Comparison of ENCODE assay signal across 8 mouse cellular contexts in genomic region chr3:95650276-95651032, GRCm38 (mm10). TPM values are rescaled to one million over a fixed set of nuclear protein-coding genes. Genes with fewer than 3 reads are reported as not detected.
A peak's percentile ranks its signal among the peaks of the same experiment; 100 is the strongest.
DNase-seq lines count a peak whose midpoint lies in the region; ATAC-seq and TF ChIP-seq lines count a peak whose summit lies in the region.

No protein-coding gene starts in this region.

- WGBS in spleen, adult 2 months, result 34% methylated on average over 6 of the region's 6 CpGs
- 66% methylated on average over 6 of the region's 6 CpGs for WGBS in intestine, embryonic 14.5 days

- H3K36me3 ChIP-seq in spleen, adult 2 months (ENCODE audit: control insufficient read depth, insufficient read depth, low read length), result no peaks in the 10 kb centered on the region
- H3K36me3 ChIP-seq in intestine, embryonic 14.5 days (ENCODE audit: control insufficient read depth, insufficient read depth, low read length), result no peaks in the 10 kb centered on the region
- peaks cover 26% of the 10 kb centered on the region for H3K36me3 ChIP-seq in megakaryocyte, embryonic 14.5 days (replicated peaks; ENCODE audit: low read length)

- H3K4me1 ChIP-seq in spleen, adult 2 months (ENCODE audit: control insufficient read depth, insufficient read depth, insufficient read length), result peaks cover 35% of the 10 kb centered on the region
- no peaks in the 10 kb centered on the region for H3K4me1 ChIP-seq in cortical plate, adult 2 months (ENCODE audit: control insufficient read depth, insufficient read depth, low read length)
- H3K4me1 ChIP-seq in intestine, embryonic 14.5 days (replicated peaks; ENCODE audit: control insufficient read depth, insufficient read depth, low read length), result peaks cover 9% of the 10 kb centered on the region
- H3K4me1 ChIP-seq in megakaryocyte, embryonic 14.5 days, result peaks cover 81% of the 10 kb centered on the region

- no peak for ATAC-seq in intestine, embryonic 14.5 days (replicated peaks; ENCODE audit: low FRiP score, low TSS enrichment, low read depth)

- peak in 1 of 2 experiments; percentile 77 for DNase-seq in spleen, adult 2 months (ENCODE audit: low read depth in 1 of 2, low spot score in 2 of 2)
- DNase-seq in spleen, postnatal 14 days (ENCODE audit: low spot score in 2 of 2), result no peak
- DNase-seq in intestine, embryonic 14.5 days (ENCODE audit: low spot score), result no peak
- DNase-seq in right cerebral cortex, adult 2 months (ENCODE audit: low spot score in 2 of 2), result no peak
- no peak for DNase-seq in c-Kit-positive CD71-positive TER-119-positive erythroid progenitor cells, embryonic 14.5 days (ENCODE audit: low spot score)
- DNase-seq in layer of hippocampus, adult 9-10 months (ENCODE audit: low spot score), result no peak

- no peaks in the 10 kb centered on the region for H3K9me3 ChIP-seq in intestine, embryonic 14.5 days (ENCODE audit: control insufficient read depth, low read length)
- H3K9me3 ChIP-seq in megakaryocyte, embryonic 14.5 days, result no peaks in the 10 kb centered on the region

- no peaks in the 10 kb centered on the region for H3K27me3 ChIP-seq in spleen, adult 2 months (ENCODE audit: control insufficient read depth, insufficient read depth, low read length)
- no peaks in the 10 kb centered on the region for H3K27me3 ChIP-seq in intestine, embryonic 14.5 days (replicated peaks; ENCODE audit: control insufficient read depth, insufficient read depth, low read length)
- H3K27me3 ChIP-seq in megakaryocyte, embryonic 14.5 days (replicated peaks), result no peaks in the 10 kb centered on the region

- no peak for TF ChIP-seq POLR2A in spleen, adult 2 months (IDR thresholded peaks at IDR 0.05; ENCODE audit: low read depth, low read length)
- TF ChIP-seq POLR2A in cortical plate, adult 2 months (IDR thresholded peaks at IDR 0.05; ENCODE audit: extremely low read depth, insufficient read depth, low read length), result no peak

- no peak overlapping the region for H3K9ac ChIP-seq in intestine, embryonic 14.5 days (ENCODE audit: low read length)

- H3K4me2 ChIP-seq in intestine, embryonic 14.5 days (ENCODE audit: low read length), result no peak overlapping the region

- no peak for TF ChIP-seq CTCF in spleen, adult 2 months (IDR thresholded peaks at IDR 0.05; ENCODE audit: extremely low read depth, insufficient read depth, insufficient read length, insufficient replicate concordance)
- TF ChIP-seq CTCF in cortical plate, adult 2 months (IDR thresholded peaks at IDR 0.05; ENCODE audit: extremely low read depth, insufficient read depth, low read length), result no peak

- H3K4me3 ChIP-seq in spleen, adult 2 months (ENCODE audit: extremely low read depth, insufficient read depth, insufficient read length), result no peak overlapping the region
- no peak overlapping the region for H3K4me3 ChIP-seq in cortical plate, adult 2 months (ENCODE audit: insufficient read depth, low read length)
- H3K4me3 ChIP-seq in intestine, embryonic 14.5 days (ENCODE audit: low read depth, low read length), result no peak overlapping the region
- peak overlapping the region; percentile 76 for H3K4me3 ChIP-seq in megakaryocyte, embryonic 14.5 days (replicated peaks)

- H3K27ac ChIP-seq in spleen, adult 2 months (ENCODE audit: insufficient read depth, low read length), result peak overlapping the region; percentile 98
- peak overlapping the region; percentile 72 for H3K27ac ChIP-seq in cortical plate, adult 2 months (ENCODE audit: insufficient read depth, low read length)
- peak overlapping the region; percentile 44 for H3K27ac ChIP-seq in intestine, embryonic 14.5 days (ENCODE audit: low read depth)

RNA-seq across cellular contexts. Expression of gene Mcl1, which starts 8.1 kb away (rescaled TPM):
- polyA plus RNA-seq in spleen, adult 2 months (2012; rRNA removed), result 169 and 276 TPM in 2 replicates
- 37.7 and 39.5 TPM in 2 replicates for polyA plus RNA-seq in cortical plate, adult 2 months (2012; rRNA removed)
- polyA plus RNA-seq in intestine, embryonic 14.5 days (2014; fragmentation: Nextera tagmentation; extraction: Ambion mirVana), result 49.8 and 57.5 TPM in 2 replicates
- polyA plus RNA-seq in megakaryocyte, embryonic 14.5 days (2012; ENCODE audit: insufficient read depth, low replicate concordance), result 222 and 245 TPM in 2 replicates

RNA-seq across cellular contexts. Expression of gene Ensa, which starts 25.7 kb away (rescaled TPM):
- 8.3 and 10.4 TPM in 2 replicates for polyA plus RNA-seq in spleen, adult 2 months (2012; rRNA removed)
- polyA plus RNA-seq in cortical plate, adult 2 months (2012; rRNA removed), result 149 and 155 TPM in 2 replicates
- polyA plus RNA-seq in intestine, embryonic 14.5 days (2014; fragmentation: Nextera tagmentation; extraction: Ambion mirVana), result 71.8 and 75.6 TPM in 2 replicates
- 21.1 and 41.0 TPM in 2 replicates for polyA plus RNA-seq in megakaryocyte, embryonic 14.5 days (2012; ENCODE audit: insufficient read depth, low replicate concordance)

RNA-seq across cellular contexts. Expression of gene Adamtsl4, which starts 37.3 kb away (rescaled TPM):
- 7.9 and 8.1 TPM in 2 replicates for polyA plus RNA-seq in spleen, adult 2 months (2012; rRNA removed)
- 6.0 and 6.4 TPM in 2 replicates for polyA plus RNA-seq in cortical plate, adult 2 months (2012; rRNA removed)
- 1.2 and 2.6 TPM in 2 replicates for polyA plus RNA-seq in intestine, embryonic 14.5 days (2014; fragmentation: Nextera tagmentation; extraction: Ambion mirVana)
- polyA plus RNA-seq in megakaryocyte, embryonic 14.5 days (2012; ENCODE audit: insufficient read depth, low replicate concordance), result 0.83 TPM in 1 of 2 replicates, not detected in the other

Comparison
In these comparisons a context has a peak if more than half of its experiments do, and no peak if none do; other contexts are left out.
1. H3K27ac ChIP-seq: peak in every context shown above with its lines; median percentile 98 in spleen, adult 2 months; 72 in cortical plate, adult 2 months; 44 in intestine, embryonic 14.5 days.